8 mouse cellular contexts compared by ENCODE assay signal in genomic region chr15:97830253-97830787, GRCm38 (mm10). TPM values are rescaled to one million over a fixed set of nuclear protein-coding genes. Genes with fewer than 3 reads are reported as not detected.
DNase-seq lines count a peak whose midpoint lies in the region; ATAC-seq and TF ChIP-seq lines count a peak whose summit lies in the region.

No protein-coding gene starts in this region.

- no peak for TF ChIP-seq CTCF in bone marrow, adult 2 months (IDR thresholded peaks at IDR 0.05; ENCODE audit: control insufficient read depth, insufficient read depth, low read length)
- TF ChIP-seq CTCF in liver, embryonic 14.5 days (IDR thresholded peaks at IDR 0.05; ENCODE audit: low read depth), result no peak

- no peaks in the 10 kb centered on the region for H3K36me3 ChIP-seq in kidney, embryonic 16.5 days (ENCODE audit: insufficient read depth, low read length)
- peaks cover 2% of the 10 kb centered on the region; the same call in 1 of the 2 replicates for H3K36me3 ChIP-seq in heart, embryonic 14.5 days (ENCODE audit: control insufficient read depth, insufficient read depth, low read length)
- no peaks in the 10 kb centered on the region for H3K36me3 ChIP-seq in liver, embryonic 14.5 days (replicated peaks; ENCODE audit: control insufficient read depth, insufficient read depth, low read depth)
- H3K36me3 ChIP-seq in stomach, embryonic 16.5 days (ENCODE audit: control insufficient read depth, insufficient read depth, low read length), result no peaks in the 10 kb centered on the region

- no peak for DNase-seq in kidney, adult 11 months
- no peak for DNase-seq in liver, embryonic 14.5 days (ENCODE audit: low read depth in 3 of 3, low spot score in 3 of 3)
- DNase-seq in right cerebral cortex, postnatal 14 days, result no peak
- DNase-seq in urinary bladder, postnatal 4 days (ENCODE audit: low spot score in 2 of 2), result no peak

- 13% methylated on average over 12 of the region's 12 CpGs for WGBS in kidney, embryonic 16.5 days
- 20% methylated on average over 12 of the region's 12 CpGs for WGBS in bone marrow, adult 2 months
- 30% methylated on average over 12 of the region's 12 CpGs for WGBS in heart, embryonic 14.5 days
- WGBS in liver, embryonic 14.5 days (ENCODE audit: insufficient replicate concordance), result 10% methylated on average over 12 of the region's 12 CpGs
- WGBS in stomach, embryonic 16.5 days, result 27% methylated on average over 12 of the region's 12 CpGs

- peak overlapping the region; percentile 97 for H3K27ac ChIP-seq in kidney, embryonic 16.5 days (ENCODE audit: low read length)
- H3K27ac ChIP-seq in bone marrow, adult 2 months (ENCODE audit: control insufficient read depth, insufficient read depth, low read depth, low read length, poor library complexity), result peak overlapping the region; percentile 73
- peak overlapping the region; percentile 77 to 90 for H3K27ac ChIP-seq in heart, embryonic 14.5 days (replicated peaks in 1 of 2; ENCODE audit: control insufficient read depth in 1 of 2, insufficient read depth in 1 of 2, low read depth in 2 of 2, low read length in 2 of 2)
- H3K27ac ChIP-seq in liver, embryonic 14.5 days, result no peak overlapping the region
- peak overlapping the region; percentile 96 for H3K27ac ChIP-seq in stomach, embryonic 16.5 days (ENCODE audit: low read length)

- no peak for ATAC-seq in kidney, embryonic 16.5 days (ENCODE audit: low FRiP score, low TSS enrichment)
- no peak for ATAC-seq in heart, embryonic 14.5 days (ENCODE audit: insufficient number of reproducible peaks, insufficient read depth, low FRiP score, low read depth)
- ATAC-seq in liver, embryonic 14.5 days (ENCODE audit: insufficient read depth), result no peak
- no peak for ATAC-seq in stomach, embryonic 16.5 days (ENCODE audit: insufficient read depth, low FRiP score)

- no peak for TF ChIP-seq POLR2A in bone marrow, adult 2 months (IDR thresholded peaks at IDR 0.05; ENCODE audit: borderline replicate concordance, control insufficient read depth, low read depth, low read length)

- TF ChIP-seq EP300 in liver, embryonic 14.5 days (IDR thresholded peaks at IDR 0.05; ENCODE audit: low read depth), result no peak

- peak overlapping the region; percentile 85 for H3K4me3 ChIP-seq in kidney, embryonic 16.5 days (ENCODE audit: low read length)
- H3K4me3 ChIP-seq in bone marrow, adult 2 months (replicated peaks; ENCODE audit: control insufficient read depth, low read depth, low read length), result peak overlapping the region; percentile 87
- peak overlapping the region; percentile 64 to 79 for H3K4me3 ChIP-seq in heart, embryonic 14.5 days (ENCODE audit: control insufficient read depth in 1 of 2, insufficient read depth in 1 of 2, low read depth in 1 of 2, low read length in 2 of 2)
- peak overlapping the region; percentile 64 to 71 for H3K4me3 ChIP-seq in liver, embryonic 14.5 days (ENCODE audit: insufficient read depth in 1 of 2, low read depth in 2 of 2, low read length in 2 of 2)
- H3K4me3 ChIP-seq in stomach, embryonic 16.5 days (replicated peaks; ENCODE audit: low read length), result peak overlapping the region; percentile 78

- H3K27me3 ChIP-seq in kidney, embryonic 16.5 days (ENCODE audit: insufficient read depth, low read length), result no peaks in the 10 kb centered on the region
- no peaks in the 10 kb centered on the region for H3K27me3 ChIP-seq in heart, embryonic 14.5 days (ENCODE audit: control insufficient read depth, insufficient read depth, low read length)
- peaks cover 4% of the 10 kb centered on the region for H3K27me3 ChIP-seq in liver, embryonic 14.5 days (ENCODE audit: control insufficient read depth, insufficient read depth, low read length)
- no peaks in the 10 kb centered on the region for H3K27me3 ChIP-seq in stomach, embryonic 16.5 days (ENCODE audit: control insufficient read depth, insufficient read depth, low read length)

- peak overlapping the region; percentile 98 for H3K9ac ChIP-seq in kidney, embryonic 16.5 days (replicated peaks; ENCODE audit: low read length)
- peak overlapping the region; percentile 88 for H3K9ac ChIP-seq in heart, embryonic 14.5 days (ENCODE audit: low read length)
- peak overlapping the region; percentile 44 for H3K9ac ChIP-seq in liver, embryonic 14.5 days (replicated peaks)
- H3K9ac ChIP-seq in stomach, embryonic 16.5 days (ENCODE audit: low read length), result peak overlapping the region; percentile 98

- H3K4me1 ChIP-seq in kidney, embryonic 16.5 days (ENCODE audit: insufficient read depth, low read length), result peaks cover 64% of the 10 kb centered on the region
- H3K4me1 ChIP-seq in bone marrow, adult 2 months (ENCODE audit: control insufficient read depth, insufficient read depth, low read length), result peaks cover 11% of the 10 kb centered on the region
- peaks cover 36 to 59% of the 10 kb centered on the region in 2 experiments for H3K4me1 ChIP-seq in heart, embryonic 14.5 days (ENCODE audit: control insufficient read depth in 2 of 2, insufficient read depth in 2 of 2, low read length in 2 of 2)
- peaks cover 11 to 39% of the 10 kb centered on the region in 2 experiments for H3K4me1 ChIP-seq in liver, embryonic 14.5 days (replicated peaks; ENCODE audit: control insufficient read depth in 2 of 2, insufficient read depth in 2 of 2, low read length in 1 of 2)
- peaks cover 47% of the 10 kb centered on the region for H3K4me1 ChIP-seq in stomach, embryonic 16.5 days (ENCODE audit: control insufficient read depth, insufficient read depth, low read length)

- H3K4me2 ChIP-seq in kidney, embryonic 16.5 days (replicated peaks; ENCODE audit: low read depth, low read length), result peak overlapping the region; percentile 92
- H3K4me2 ChIP-seq in heart, embryonic 14.5 days (ENCODE audit: low read length), result peak overlapping the region; percentile 87
- H3K4me2 ChIP-seq in liver, embryonic 14.5 days (ENCODE audit: low read depth), result peak overlapping the region; percentile 67
- H3K4me2 ChIP-seq in stomach, embryonic 16.5 days (ENCODE audit: low read depth, low read length), result peak overlapping the region; percentile 70

- no peaks in the 10 kb centered on the region for H3K9me3 ChIP-seq in kidney, embryonic 16.5 days (ENCODE audit: low read length)
- no peaks in the 10 kb centered on the region for H3K9me3 ChIP-seq in heart, embryonic 14.5 days (ENCODE audit: control insufficient read depth, low read length)
- no peaks in the 10 kb centered on the region for H3K9me3 ChIP-seq in liver, embryonic 14.5 days (ENCODE audit: control insufficient read depth, low read length)
- no peaks in the 10 kb centered on the region for H3K9me3 ChIP-seq in stomach, embryonic 16.5 days (replicated peaks; ENCODE audit: control insufficient read depth, low read length)

RNA-seq across cellular contexts. Expression of gene Hdac7, which starts 14.0 kb away (rescaled TPM):
- polyA plus RNA-seq in kidney, embryonic 16.5 days (2015; fragmentation: Nextera tagmentation; extraction: Ambion mirVana), result 37.3 and 40.0 TPM in 2 replicates
- polyA plus RNA-seq in bone marrow, adult 2 months (2011; ENCODE audit: insufficient read depth, insufficient read length, low replicate concordance, missing spikeins), result 34.1 and 37.8 TPM in 2 replicates
- polyA plus RNA-seq in heart, embryonic 14.5 days (2014; fragmentation: Nextera tagmentation; extraction: Ambion mirVana), result 25.7 and 26.7 TPM in 2 replicates
- 8.6 and 11.3 TPM in 2 replicates for polyA plus RNA-seq in liver, embryonic 14.5 days (2012; rRNA removed)
- polyA plus RNA-seq in liver, embryonic 14.5 days (2014; fragmentation: Nextera tagmentation; extraction: Ambion mirVana), result 4.7 and 6.6 TPM in 2 replicates
- 20.4 and 23.2 TPM in 2 replicates for polyA plus RNA-seq in stomach, embryonic 16.5 days (2015; fragmentation: Nextera tagmentation; extraction: Ambion mirVana)

RNA-seq across cellular contexts. Expression of gene Slc48a1, which starts 52.0 kb away (rescaled TPM):
- polyA plus RNA-seq in kidney, embryonic 16.5 days (2015; fragmentation: Nextera tagmentation; extraction: Ambion mirVana), result 81.7 and 81.9 TPM in 2 replicates
- polyA plus RNA-seq in bone marrow, adult 2 months (2011; ENCODE audit: insufficient read depth, insufficient read length, low replicate concordance, missing spikeins), result 62.3 and 67.5 TPM in 2 replicates
- polyA plus RNA-seq in heart, embryonic 14.5 days (2014; fragmentation: Nextera tagmentation; extraction: Ambion mirVana), result 67.1 and 69.6 TPM in 2 replicates
- polyA plus RNA-seq in liver, embryonic 14.5 days (2012; rRNA removed), result 35.0 and 47.8 TPM in 2 replicates
- 73.9 and 74.7 TPM in 2 replicates for polyA plus RNA-seq in liver, embryonic 14.5 days (2014; fragmentation: Nextera tagmentation; extraction: Ambion mirVana)
- 36.5 and 39.3 TPM in 2 replicates for polyA plus RNA-seq in stomach, embryonic 16.5 days (2015; fragmentation: Nextera tagmentation; extraction: Ambion mirVana)

Comparison
In these comparisons a context has a peak if more than half of its experiments do, and no peak if none do; other contexts are left out.
1. H3K9ac ChIP-seq: peak in every context shown above with its lines; median percentile 98 in kidney, embryonic 16.5 days; 98 in stomach, embryonic 16.5 days; 88 in heart, embryonic 14.5 days; 44 in liver, embryonic 14.5 days.